Mouse (Mus musculus) MEL (cell line): ENCODE data around the gene Lypd4. TPM values are rescaled to one million over a fixed set of nuclear protein-coding genes. Genes with fewer than 3 reads are reported as not detected.
A peak's percentile ranks its signal among the peaks of the same experiment; 100 is the strongest.

Experiments used
- DNase-seq: peaks from one replicate; pipeline ENCODE4 v3.0.0; 2011; ENCODE audit warnings: low read depth, low spot score
- H3K27ac ChIP-seq: 2 replicates; pipeline ENCODE4 v1.5.1; 2012; ENCODE audit warnings: low read depth, mild to moderate bottlenecking, control low read depth, low read length, moderate library complexity; ENCODE audit not compliant: control insufficient read depth
- H3K27me3 ChIP-seq, 2 experiments: fragments of 150-350 bp in 1 of 2; sonication (generic) in 1 of 2; 2 replicates each; pipeline ENCODE4 v1.6.1; 2012; ENCODE audit warnings: low read length in 2 of 2, mild to moderate bottlenecking in 2 of 2, improper control_type of control experiment in 1 of 2, moderate library complexity in 1 of 2; ENCODE audit not compliant: insufficient read depth in 2 of 2, control insufficient read depth in 1 of 2
- H3K36me3 ChIP-seq, 2 experiments: 2 replicates each; pipeline ENCODE4 v1.6.1; 2012 to 2014; ENCODE audit warnings: low read length in 2 of 2, improper control_type of control experiment in 1 of 2, inconsistent platforms in 1 of 2, mild to moderate bottlenecking in 1 of 2; ENCODE audit not compliant: insufficient read depth in 2 of 2, control insufficient read depth in 1 of 2
- H3K4me1 ChIP-seq, 2 experiments: fragments of 150-350 bp in 1 of 2; sonication (generic) in 1 of 2; 2 replicates each; pipeline ENCODE4 v1.6.1; 2012; ENCODE audit warnings: low read length in 2 of 2, improper control_type of control experiment in 1 of 2, mild to moderate bottlenecking in 1 of 2; ENCODE audit not compliant: insufficient read depth in 2 of 2, control insufficient read depth in 1 of 2
- H3K4me3 ChIP-seq, 2 experiments: fragments of 150-350 bp in 1 of 2; sonication (generic) in 1 of 2; 2 replicates each; pipeline ENCODE4 v1.5.1; 2012; ENCODE audit warnings: low read depth in 2 of 2, low read length in 2 of 2, mild to moderate bottlenecking in 2 of 2, moderate library complexity in 2 of 2, control low read depth in 1 of 2, improper control_type of control experiment in 1 of 2; ENCODE audit not compliant: control insufficient read depth in 1 of 2, insufficient read depth in 1 of 2
- H3K79me2 ChIP-seq: 2 replicates; pipeline ENCODE4 v1.6.1; 2012; ENCODE audit warnings: mild to moderate bottlenecking, low read length, moderate library complexity; ENCODE audit not compliant: control insufficient read depth, poor library complexity, insufficient read depth
- H3K9ac ChIP-seq: 2 replicates; pipeline ENCODE4 v1.6.1; 2012; ENCODE audit warnings: low read depth, mild to moderate bottlenecking, control low read depth, low read length, moderate library complexity; ENCODE audit not compliant: control insufficient read depth, poor library complexity, severe bottlenecking
- H3K9me3 ChIP-seq: fragments of 150-350 bp; sonication (generic); replicated peaks from 2 replicates; pipeline ENCODE4 v1.6.1; 2012; ENCODE audit warnings: mild to moderate bottlenecking, low read length, improper control_type of control experiment, moderate library complexity; ENCODE audit not compliant: insufficient read depth
- BHLHE40 ChIP-seq: IDR thresholded peaks from 2 replicates; pipeline ENCODE4 v1.6.1; 2012; ENCODE audit warnings: low read depth, mild to moderate bottlenecking, inconsistent platforms, low read length, improper control_type of control experiment, borderline replicate concordance
- CTCF ChIP-seq, 3 experiments: IDR thresholded peaks in 2 of 3; conservative IDR thresholded peaks in 1 of 3; 2 replicates each; pipeline ENCODE4 v1.5.1; 2011 to 2012; ENCODE audit warnings: low read length in 3 of 3, low read depth in 2 of 3, mild to moderate bottlenecking in 2 of 3, improper control_type of control experiment in 1 of 3, inconsistent platforms in 1 of 3, mixed read lengths in 1 of 3, moderate library complexity in 1 of 3; ENCODE audit not compliant: control insufficient read depth in 1 of 3, insufficient read depth in 1 of 3, poor library complexity in 1 of 3, severe bottlenecking in 1 of 3
- E2F4 ChIP-seq: IDR thresholded peaks from 2 replicates; pipeline ENCODE4 v1.6.1; 2011; ENCODE audit warnings: low read depth, low read length, improper control_type of control experiment, borderline replicate concordance
- MEF2A ChIP-seq: IDR thresholded peaks from 2 replicates; pipeline ENCODE4 v1.6.1; 2014; ENCODE audit warnings: low read depth, mild to moderate bottlenecking, inconsistent platforms, low read length, improper control_type of control experiment; ENCODE audit not compliant: poor library complexity, insufficient replicate concordance, severe bottlenecking; ENCODE audit errors: extremely low read depth
- MYB ChIP-seq: IDR thresholded peaks from 2 replicates; pipeline ENCODE4 v1.6.1; 2011; ENCODE audit warnings: mild to moderate bottlenecking, low read depth, low read length, improper control_type of control experiment
- MYC ChIP-seq: IDR thresholded peaks from 2 replicates; pipeline ENCODE4 v1.6.1; 2011; ENCODE audit warnings: low read depth, mild to moderate bottlenecking, low read length, improper control_type of control experiment, moderate library complexity
- POLR2A ChIP-seq, 2 experiments: IDR thresholded peaks; 2 replicates each; pipeline ENCODE4 v1.6.1; 2011 to 2012; ENCODE audit warnings: low read length in 2 of 2, mild to moderate bottlenecking in 2 of 2, control low read depth in 1 of 2, improper control_type of control experiment in 1 of 2, low read depth in 1 of 2, moderate library complexity in 1 of 2; ENCODE audit not compliant: control insufficient read depth in 1 of 2, insufficient read depth in 1 of 2, poor library complexity in 1 of 2
- POLR2AphosphoS2 ChIP-seq: IDR thresholded peaks from 2 replicates; pipeline ENCODE4 v1.6.1; 2011; ENCODE audit warnings: low read length, improper control_type of control experiment
- POLR2AphosphoS5 ChIP-seq: IDR thresholded peaks from 2 replicates; pipeline ENCODE4 v1.6.1; 2012; ENCODE audit warnings: low read depth, borderline replicate concordance, mild to moderate bottlenecking, inconsistent platforms, low read length, moderate library complexity, mixed read lengths
- RAD21 ChIP-seq: IDR thresholded peaks from 2 replicates; pipeline ENCODE4 v1.6.1; 2011; ENCODE audit warnings: mild to moderate bottlenecking, low read depth, low read length, improper control_type of control experiment
- RCOR1 ChIP-seq: IDR thresholded peaks from 2 replicates; pipeline ENCODE4 v1.6.1; 2012; ENCODE audit warnings: low read depth, mild to moderate bottlenecking, inconsistent platforms, low read length, improper control_type of control experiment
- SIN3A ChIP-seq: IDR thresholded peaks from 2 replicates; pipeline ENCODE4 v1.6.1; 2012; ENCODE audit warnings: low read length, improper control_type of control experiment, inconsistent platforms
- TAL1 ChIP-seq: IDR thresholded peaks from 2 replicates; pipeline ENCODE4 v1.6.1; 2012; ENCODE audit warnings: mild to moderate bottlenecking, inconsistent platforms, low read length, moderate library complexity, mixed read lengths
- ZC3H11A ChIP-seq: IDR thresholded peaks from 2 replicates; pipeline ENCODE4 v1.6.1; 2012; ENCODE audit warnings: low read depth, mild to moderate bottlenecking, inconsistent platforms, low read length, improper control_type of control experiment
- ZKSCAN1 ChIP-seq: IDR thresholded peaks from 2 replicates; pipeline ENCODE4 v1.6.1; 2012; ENCODE audit warnings: low read depth, mild to moderate bottlenecking, inconsistent platforms, low read length, improper control_type of control experiment, moderate library complexity
- ZMIZ1 ChIP-seq: IDR thresholded peaks from 2 replicates; pipeline ENCODE4 v1.6.1; 2012; ENCODE audit warnings: low read depth, mild to moderate bottlenecking, inconsistent platforms, low read length, improper control_type of control experiment, moderate library complexity
- ZNF384 ChIP-seq: IDR thresholded peaks from 2 replicates; pipeline ENCODE4 v1.6.1; 2012; ENCODE audit warnings: low read depth, mild to moderate bottlenecking, inconsistent platforms, low read length, improper control_type of control experiment
- polyA plus RNA-seq, 2 experiments: library from polyadenylated mRNA; stranded (reverse) in 1 of 2; unstranded in 1 of 2; fragments of >175 nt in 1 of 2; fragments of >200 nt in 1 of 2; gene quantifications; 2 replicates each; pipeline versions ENCODE4 v1.2.1 to v1.2.4; 2012; ENCODE audit warnings: low replicate concordance in 2 of 2, low read depth in 1 of 2; ENCODE audit not compliant: insufficient read length in 2 of 2, insufficient read depth in 1 of 2, missing spikeins in 1 of 2
- total RNA-seq: library from RNA; depleted of rRNA; stranded (reverse); fragments of 300-350 nt; gene quantifications from 2 replicates; pipeline ENCODE4 v1.2.3, GENCODE M21; 2012

The Lypd4 gene
- total and polyA plus RNA-seq, 3 experiments, result not detected

- Histone ChIP-seq H3K4me1 (no peaks in the 10 kb centered on the region), H3K27me3 (peaks cover 0 to 5% of the 10 kb centered on the region in 2 experiments; a peak in 3 of 4 replicates), H3K27ac (no peak within 1 kb of the TSS), H3K4me3 (no peak within 1 kb of the TSS), H3K9me3 (no peaks in the 10 kb centered on the region), H3K36me3 (no peaks in the 10 kb centered on the region), H3K9ac (no peak within 1 kb of the TSS), H3K79me2 (no peaks in the 10 kb centered on the region)
- no peak for DNase-seq
- no peak for TF ChIP-seq RCOR1
- TF ChIP-seq MYC, result no peak
- TF ChIP-seq ZNF384, result no peak
- no peak for TF ChIP-seq MYB
- TF ChIP-seq POLR2A (IDR thresholded peaks at IDR 0.05; ENCODE audit: control insufficient read depth in 1 of 2, insufficient read depth in 1 of 2, low read depth in 1 of 2, low read length in 2 of 2, poor library complexity in 1 of 2), result no peak
- no peak for TF ChIP-seq ZMIZ1
- no peak for TF ChIP-seq MEF2A
- TF ChIP-seq POLR2AphosphoS2, result no peak
- TF ChIP-seq ZKSCAN1, result no peak
- no peak for TF ChIP-seq E2F4
- TF ChIP-seq RAD21, result no peak
- no peak for TF ChIP-seq CTCF (IDR thresholded peaks at IDR 0.05 in 2 of 3, conservative IDR thresholded peaks at IDR 0.05 in 1 of 3; ENCODE audit: control insufficient read depth in 1 of 3, insufficient read depth in 1 of 3, low read depth in 2 of 3, low read length in 3 of 3, poor library complexity in 1 of 3, severe bottlenecking in 1 of 3)
- TF ChIP-seq ZC3H11A, result no peak
- TF ChIP-seq SIN3A, result no peak
- no peak for TF ChIP-seq POLR2AphosphoS5
These were observed 7.8 kb downstream of the Lypd4 start, which contains the start of gene Gm9844 for GRCm38 (mm10) chr7:24861913-24862312. TSS of gene Gm9844 (plus strand) at chr7:24862213.

GRCm38 (mm10) chr7:24859234-24859633 is 10.5 kb downstream of the Lypd4 start:
- TF ChIP-seq TAL1, result 0 out of 2 replicates have a peak, but pooled peaks have one; percentile 22
- no peak for TF ChIP-seq BHLHE40
- Histone ChIP-seq H3K36me3 (peaks cover 0 to under 1% of the 10 kb centered on the region in 2 experiments; a peak in 2 of 4 replicates), H3K4me3 (no peak overlapping the region), H3K27me3 (peaks cover 0 to 4% of the 10 kb centered on the region in 2 experiments; a peak in 3 of 4 replicates), H3K4me1 (peaks cover 0 to 4% of the 10 kb centered on the region in 2 experiments; a peak in 2 of 4 replicates), H3K27ac (no peak overlapping the region), H3K9ac (no peak overlapping the region), H3K79me2 (no peaks in the 10 kb centered on the region), H3K9me3 (no peaks in the 10 kb centered on the region)
- no peak for DNase-seq
